Mouse (Mus musculus) cerebellum, adult 18-20 months (tissue): ENCODE data around the gene Ulk4.
A peak's percentile ranks its signal among the peaks of the same experiment; 100 is the strongest.
"Not testable (repeated sequence)": the region's sequence is repeated elsewhere in the genome, so short reads cannot be mapped to it uniquely, and the experiment has no call there.

ENCODE experiments used
- DNase-seq, 2 experiments: peaks; one replicate each; pipeline ENCODE4 v3.0.0; 2021

Ulk4 gene

GRCm38 (mm10) chr9:121249805-121250204 lies 27.2 kb downstream of the Ulk4 start:
- no peak for DNase-seq

GRCm38 (mm10) chr9:121247956-121248775 lies 28.8 kb downstream of the Ulk4 start:
- peak; percentile 76 to 88 for DNase-seq

- no peak for DNase-seq
Observed at GRCm38 (mm10) chr9:121247047-121247446, 29.9 kb downstream of the Ulk4 start.

GRCm38 (mm10) chr9:121242331-121242730 lies 34.7 kb downstream of the Ulk4 start:
- no peak for DNase-seq

DNA sequence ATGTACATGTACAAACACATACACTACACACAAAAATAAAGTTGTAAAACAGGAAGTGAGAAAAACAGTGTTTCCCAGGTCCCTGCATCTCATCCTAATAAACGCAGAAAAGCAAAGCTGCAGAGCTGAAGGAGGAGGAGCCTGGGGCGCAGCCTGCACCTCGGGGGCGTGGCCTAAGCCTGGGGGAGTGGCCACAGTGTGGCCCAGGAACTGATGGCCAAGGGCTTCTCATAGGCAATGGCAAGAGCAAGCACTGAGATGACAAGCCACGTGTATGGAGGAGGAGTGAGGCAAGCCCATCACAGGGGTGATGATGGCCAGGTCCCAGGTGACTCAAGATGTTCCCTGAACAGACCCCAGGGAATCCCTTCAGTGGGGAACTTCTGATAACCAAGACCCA lies 35.2 kb downstream of the Ulk4 start:
- DNase-seq: no peak

DNA sequence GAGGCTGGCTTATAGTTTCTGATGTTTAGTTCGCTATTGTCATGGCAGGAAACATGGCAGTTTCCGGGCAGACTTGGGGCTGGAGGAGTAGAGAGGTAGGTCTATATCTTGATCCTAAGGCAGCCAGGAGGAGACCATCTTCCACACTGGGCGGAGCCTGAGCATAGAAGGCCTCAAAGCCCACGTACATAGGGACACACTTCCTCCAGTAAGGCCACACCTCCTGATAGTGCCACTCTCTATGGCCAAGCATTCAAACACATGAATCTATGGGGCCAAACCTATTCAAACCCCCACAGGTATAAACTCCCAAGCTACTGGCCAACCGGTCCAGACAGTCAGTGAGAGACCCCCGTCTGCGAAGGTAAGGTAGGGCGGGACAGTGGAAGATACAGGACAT lies 35.6 kb downstream of the Ulk4 start:
- no peak for DNase-seq

DNA sequence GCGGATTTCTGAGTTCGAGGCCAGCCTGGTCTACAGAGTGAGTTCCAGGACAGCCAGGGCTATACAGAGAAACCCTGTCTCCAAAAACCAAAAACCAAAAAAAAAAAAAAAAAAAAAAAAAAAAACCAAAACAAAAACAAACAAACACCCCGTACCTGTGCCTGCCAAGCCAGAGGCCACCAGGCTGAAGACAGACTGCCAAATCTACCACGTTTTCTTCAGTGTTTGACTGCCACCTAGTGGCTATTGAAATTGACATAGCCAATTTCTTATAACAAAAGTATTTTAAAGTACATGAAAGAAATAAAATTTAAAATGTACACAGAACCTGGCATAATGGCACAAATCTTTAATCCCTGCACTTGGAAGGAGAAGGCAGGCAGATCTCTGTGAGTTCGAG lies 36.8 kb downstream of the Ulk4 start:
- peak; percentile 59 to 61 for DNase-seq

DNA sequence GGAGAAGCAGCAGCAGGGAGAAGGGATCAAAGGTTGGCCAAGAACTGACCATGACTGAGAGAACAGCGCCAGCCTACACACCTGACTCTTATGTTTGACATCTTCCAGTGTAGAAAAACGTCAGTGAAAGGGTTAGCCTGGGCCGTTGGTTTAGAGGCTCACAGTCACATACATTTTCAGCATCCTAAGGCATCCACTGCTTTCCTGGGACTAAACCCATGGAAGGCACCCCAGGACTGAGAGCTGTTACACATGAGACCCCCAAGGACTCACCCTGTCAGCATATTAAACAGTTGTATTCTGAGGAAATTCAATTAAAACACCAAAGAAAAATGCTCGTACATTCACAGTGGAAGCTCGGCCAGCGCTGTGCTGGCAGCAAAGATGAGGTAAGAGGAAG lies 37.4 kb downstream of the Ulk4 start:
- no peak for DNase-seq

GRCm38 (mm10) chr9:121218636-121219035 lies 58.4 kb downstream of the Ulk4 start:
- no peak for DNase-seq

- no peak for DNase-seq
Observed at GRCm38 (mm10) chr9:121218230-121218629, 58.8 kb downstream of the Ulk4 start.

GRCm38 (mm10) chr9:121217742-121218141 lies 59.3 kb downstream of the Ulk4 start:
- no peak for DNase-seq

GRCm38 (mm10) chr9:121216536-121217320 lies 60.3 kb downstream of the Ulk4 start:
- DNase-seq: no peak

GRCm38 (mm10) chr9:121215349-121216000 lies 61.5 kb downstream of the Ulk4 start:
- peak; percentile 72 to 75 for DNase-seq

DNA sequence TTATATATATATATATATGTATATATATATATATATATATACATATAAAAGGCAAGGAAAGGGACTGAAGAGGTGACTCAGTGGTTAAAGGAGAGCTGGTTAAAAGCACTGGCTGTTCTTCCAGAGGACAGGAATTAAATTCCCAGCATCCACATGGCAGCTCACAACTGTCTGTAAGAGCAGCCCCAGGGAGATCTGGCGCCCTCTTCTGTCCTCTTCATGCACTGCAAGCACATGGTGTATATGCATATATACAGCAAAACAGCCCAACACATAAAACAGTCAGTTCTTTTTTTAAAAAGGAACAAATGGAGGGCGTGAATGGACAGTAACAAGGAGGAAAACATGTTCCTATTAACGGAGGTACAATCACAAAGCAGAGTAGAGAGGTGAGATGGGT lies 64.7 kb downstream of the Ulk4 start:
- no peak for DNase-seq

DNA sequence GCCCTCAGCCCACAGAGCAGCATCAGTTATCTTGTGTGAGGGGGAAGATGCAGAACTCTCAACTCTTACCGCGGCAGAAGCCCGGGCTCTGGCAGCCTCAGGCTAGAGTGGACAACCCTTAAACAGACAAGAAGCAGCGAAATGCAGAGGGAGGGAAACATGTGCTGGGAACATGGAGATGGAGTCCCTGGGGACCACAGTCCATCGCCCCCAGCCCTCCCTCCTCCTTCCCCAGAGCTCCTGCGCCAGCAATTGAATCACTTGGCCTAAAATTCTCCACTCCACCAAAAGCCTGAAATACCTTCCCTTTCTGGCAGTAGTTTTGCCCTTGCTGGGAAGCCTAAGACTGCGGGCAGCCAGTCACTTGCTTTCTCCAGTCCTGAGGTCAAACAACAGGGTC lies 72.0 kb downstream of the Ulk4 start:
- no peak for DNase-seq

GRCm38 (mm10) chr9:121204149-121204800 lies 72.7 kb downstream of the Ulk4 start:
- no peak for DNase-seq

- DNase-seq: no peak
Observed at GRCm38 (mm10) chr9:121203686-121204085, 73.3 kb downstream of the Ulk4 start.

DNA sequence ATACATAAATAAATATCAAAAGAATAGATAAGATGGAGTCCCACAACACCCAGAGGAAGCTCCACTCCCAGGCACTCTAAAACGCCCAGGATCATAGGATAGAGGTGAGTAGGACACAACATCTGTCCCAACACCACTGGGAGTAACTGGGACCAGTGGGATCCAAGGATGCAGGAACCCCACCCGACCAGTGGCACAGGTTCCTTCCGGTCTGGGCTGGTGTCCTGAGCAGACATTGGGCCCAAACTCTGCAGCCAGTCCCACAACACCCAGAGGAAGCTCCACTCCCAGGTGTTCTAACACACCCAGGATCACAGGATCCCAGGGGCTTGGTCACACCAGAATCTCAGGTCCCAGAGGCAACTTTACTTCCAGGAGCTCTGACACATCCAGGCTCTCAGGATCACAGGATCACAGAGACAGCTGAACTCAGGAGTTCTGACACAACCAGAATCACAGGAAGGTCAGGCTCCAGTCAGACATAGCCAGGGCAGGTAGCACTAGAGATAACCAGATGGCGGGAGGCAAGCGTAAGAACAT lies 77.8 kb downstream of the Ulk4 start:
- DNase-seq: not testable (repeated sequence)

GRCm38 (mm10) chr9:121196473-121196872 lies 80.5 kb downstream of the Ulk4 start:
- DNase-seq: no peak

GRCm38 (mm10) chr9:121195106-121195505 lies 81.9 kb downstream of the Ulk4 start:
- DNase-seq: no peak

GRCm38 (mm10) chr9:121192601-121193370 lies 84.2 kb downstream of the Ulk4 start:
- no peak for DNase-seq

GRCm38 (mm10) chr9:121187811-121188210 lies 89.2 kb downstream of the Ulk4 start:
- no peak for DNase-seq
